Mouse (Mus musculus) CH12.LX (cell line): ENCODE results near the gene Aldh2. TPM values are rescaled to one million over a fixed set of nuclear protein-coding genes. Genes with fewer than 3 reads are reported as not detected.

Experiments
- DNase-seq: peaks from one replicate; pipeline ENCODE4 v3.0.0-alpha.2; 2013; ENCODE audit errors: extremely low read depth
- H3K27ac ChIP-seq: 2 replicates; pipeline ENCODE4 v1.5.1; 2012; ENCODE audit warnings: low read depth, mild to moderate bottlenecking, control low read depth, moderate library complexity; ENCODE audit not compliant: insufficient read depth
- H3K27me3 ChIP-seq: replicated peaks from 2 replicates; pipeline ENCODE3; 2012; ENCODE audit warnings: inconsistent platforms
- H3K36me3 ChIP-seq, 2 experiments: replicated peaks in 1 of 2; 2 replicates each; pipeline versions ENCODE3 to v1.6.1; 2012; ENCODE audit warnings: inconsistent platforms in 1 of 2, low read length in 1 of 2, mild to moderate bottlenecking in 1 of 2, mixed read lengths in 1 of 2, moderate library complexity in 1 of 2; ENCODE audit not compliant: control insufficient read depth in 1 of 2, insufficient read depth in 1 of 2
- H3K4me1 ChIP-seq, 2 experiments: 2 replicates each; pipeline ENCODE4 v1.6.1; 2012; ENCODE audit warnings: inconsistent platforms in 1 of 2, moderate library complexity in 1 of 2; ENCODE audit not compliant: insufficient read depth in 2 of 2, control insufficient read depth in 1 of 2
- H3K4me2 ChIP-seq: 2 replicates; pipeline ENCODE4 v1.6.1; 2012; ENCODE audit warnings: low read depth, mild to moderate bottlenecking, control low read depth; ENCODE audit not compliant: poor library complexity, insufficient read depth, severe bottlenecking
- H3K4me3 ChIP-seq, 3 experiments: fragments of 150-350 bp in 1 of 3; sonication (generic) in 1 of 3; replicated peaks in 1 of 3; 2 replicates each; pipeline versions ENCODE3 to v1.5.1; 2011 to 2012; ENCODE audit warnings: low read depth in 2 of 3, low read length in 2 of 3, mild to moderate bottlenecking in 2 of 3, moderate library complexity in 2 of 3, control low read depth in 1 of 3, improper control_type of control experiment in 1 of 3, inconsistent platforms in 1 of 3, mixed read lengths in 1 of 3; ENCODE audit not compliant: poor library complexity in 1 of 3
- H3K79me2 ChIP-seq: replicated peaks from 2 replicates; pipeline ENCODE4 v1.6.1; 2012; ENCODE audit warnings: mild to moderate bottlenecking, moderate library complexity; ENCODE audit not compliant: control insufficient read depth, poor library complexity, insufficient read depth, severe bottlenecking; ENCODE audit errors: extremely low read depth
- H3K9ac ChIP-seq: 2 replicates; pipeline ENCODE4 v1.6.1; 2012; ENCODE audit warnings: low read depth, mild to moderate bottlenecking, control low read depth, moderate library complexity; ENCODE audit not compliant: insufficient read depth
- H3K9me3 ChIP-seq: replicated peaks from 2 replicates; pipeline ENCODE3; 2012; ENCODE audit warnings: low read length, inconsistent platforms, mixed read lengths
- BHLHE40 ChIP-seq: IDR thresholded peaks from 2 replicates; pipeline ENCODE4 v1.6.1; 2011; ENCODE audit warnings: mild to moderate bottlenecking, low read depth, low read length, improper control_type of control experiment
- CHD2 ChIP-seq: IDR thresholded peaks from 2 replicates; pipeline ENCODE4 v1.6.1; 2011; ENCODE audit warnings: low read length, improper control_type of control experiment
- CTCF ChIP-seq, 2 experiments: IDR thresholded peaks in 1 of 2; conservative IDR thresholded peaks in 1 of 2; 2 replicates each; pipeline ENCODE4 v1.5.1; 2011 to 2012; ENCODE audit warnings: low read depth in 2 of 2, low read length in 2 of 2, improper control_type of control experiment in 1 of 2, inconsistent platforms in 1 of 2, mild to moderate bottlenecking in 1 of 2, moderate library complexity in 1 of 2
- E2F4 ChIP-seq: IDR thresholded peaks from 2 replicates; pipeline ENCODE4 v1.6.1; 2011; ENCODE audit warnings: low read depth, low read length, improper control_type of control experiment; ENCODE audit not compliant: insufficient replicate concordance
- ELF1 ChIP-seq: IDR thresholded peaks from 2 replicates; pipeline ENCODE4 v1.6.1; 2014; ENCODE audit warnings: low read depth, mild to moderate bottlenecking, inconsistent platforms, low read length, improper control_type of control experiment
- ETS1 ChIP-seq: conservative IDR thresholded peaks from 2 replicates; pipeline ENCODE4 v1.6.1; 2012; ENCODE audit warnings: low read depth, mild to moderate bottlenecking, inconsistent platforms, low read length, improper control_type of control experiment, moderate library complexity
- GABPA ChIP-seq: IDR thresholded peaks from 2 replicates; pipeline ENCODE4 v1.6.1; 2012; ENCODE audit warnings: low read depth, low read length, improper control_type of control experiment, inconsistent platforms; ENCODE audit not compliant: insufficient replicate concordance
- IRF4 ChIP-seq: IDR thresholded peaks from 2 replicates; pipeline ENCODE4 v1.6.1; 2014; ENCODE audit warnings: low read depth, mild to moderate bottlenecking, inconsistent platforms, low read length, improper control_type of control experiment
- JUND ChIP-seq: conservative IDR thresholded peaks from 2 replicates; pipeline ENCODE4 v1.6.1; 2011; ENCODE audit warnings: low read depth, low read length, improper control_type of control experiment
- MAX ChIP-seq: IDR thresholded peaks from 2 replicates; pipeline ENCODE4 v1.6.1; 2011; ENCODE audit warnings: low read length, improper control_type of control experiment
- MXI1 ChIP-seq: IDR thresholded peaks from 2 replicates; pipeline ENCODE4 v1.6.1; 2011; ENCODE audit warnings: mild to moderate bottlenecking, low read depth, low read length, improper control_type of control experiment
- MYC ChIP-seq: IDR thresholded peaks from 2 replicates; pipeline ENCODE4 v1.6.1; 2011; ENCODE audit warnings: low read depth, mild to moderate bottlenecking, improper control_type of control experiment, low read length
- NELFE ChIP-seq: IDR thresholded peaks from 2 replicates; pipeline ENCODE4 v1.6.1; 2011; ENCODE audit warnings: low read depth, low read length, improper control_type of control experiment
- NRF1 ChIP-seq: IDR thresholded peaks from 2 replicates; pipeline ENCODE4 v1.6.1; 2014; ENCODE audit warnings: low read depth, mild to moderate bottlenecking, inconsistent platforms, low read length, improper control_type of control experiment, moderate library complexity
- POLR2AphosphoS2 ChIP-seq: IDR thresholded peaks from 2 replicates; pipeline ENCODE4 v1.6.1; 2011; ENCODE audit warnings: low read depth, low read length, improper control_type of control experiment
- RCOR1 ChIP-seq: conservative IDR thresholded peaks from 2 replicates; pipeline ENCODE4 v1.6.1; 2012; ENCODE audit warnings: low read depth, mild to moderate bottlenecking, inconsistent platforms, low read length, improper control_type of control experiment
- TCF12 ChIP-seq: IDR thresholded peaks from 2 replicates; pipeline ENCODE4 v1.6.1; 2014; ENCODE audit warnings: low read depth, mild to moderate bottlenecking, inconsistent platforms, low read length, improper control_type of control experiment
- UBTF ChIP-seq: IDR thresholded peaks from 2 replicates; pipeline ENCODE4 v1.6.1; 2012; ENCODE audit warnings: low read depth, mild to moderate bottlenecking, inconsistent platforms, low read length, improper control_type of control experiment, moderate library complexity
- USF2 ChIP-seq: conservative IDR thresholded peaks from 2 replicates; pipeline ENCODE4 v1.6.1; 2011; ENCODE audit warnings: low read depth, low read length, improper control_type of control experiment
- ZKSCAN1 ChIP-seq: IDR thresholded peaks from 2 replicates; pipeline ENCODE4 v1.6.1; 2012; ENCODE audit warnings: low read depth, inconsistent platforms, low read length, improper control_type of control experiment, borderline replicate concordance
- ZNF384 ChIP-seq: IDR thresholded peaks from 2 replicates; pipeline ENCODE4 v1.6.1; 2012; ENCODE audit warnings: low read depth, low read length, improper control_type of control experiment, inconsistent platforms
- dilution Hi-C: fragments of 300-500 bp; cut with MboI; formaldehyde crosslinking; loops from 2 replicates; pipeline ENCODE4 v1.14.3; 2020; ENCODE audit warnings: low sequenced_read_pairs; ENCODE audit not compliant: extremely low pct_unique_long_range_greater_than_20kb, extremely low pct_ligation_motif_present
- in situ Hi-C: fragments of 300-500 bp; cut with MboI; formaldehyde crosslinking; loops from 3 replicates; pipeline ENCODE4 v1.14.3; 2019; ENCODE audit warnings: low sequenced_read_pairs, low pct_ligation_motif_present, low pct_unique_long_range_greater_than_20kb, mixed read lengths
- polyA plus RNA-seq: library from polyadenylated mRNA; unstranded; fragments of >175 nt; gene quantifications from 2 replicates; pipeline ENCODE4 v1.2.1, GENCODE M21; 2012; ENCODE audit warnings: low read depth; ENCODE audit not compliant: insufficient read length
- total RNA-seq, 2 experiments: library from RNA; depleted of rRNA; stranded (reverse); fragments of 300-350 nt in 1 of 2; fragments of >200 nt in 1 of 2; gene quantifications; 2 replicates each; pipeline ENCODE4 v1.2.3; 2012 to 2014

The Aldh2 gene
- total and polyA plus RNA-seq, 3 experiments = 58.9 to 139 (median 73.9) TPM

DNA sequence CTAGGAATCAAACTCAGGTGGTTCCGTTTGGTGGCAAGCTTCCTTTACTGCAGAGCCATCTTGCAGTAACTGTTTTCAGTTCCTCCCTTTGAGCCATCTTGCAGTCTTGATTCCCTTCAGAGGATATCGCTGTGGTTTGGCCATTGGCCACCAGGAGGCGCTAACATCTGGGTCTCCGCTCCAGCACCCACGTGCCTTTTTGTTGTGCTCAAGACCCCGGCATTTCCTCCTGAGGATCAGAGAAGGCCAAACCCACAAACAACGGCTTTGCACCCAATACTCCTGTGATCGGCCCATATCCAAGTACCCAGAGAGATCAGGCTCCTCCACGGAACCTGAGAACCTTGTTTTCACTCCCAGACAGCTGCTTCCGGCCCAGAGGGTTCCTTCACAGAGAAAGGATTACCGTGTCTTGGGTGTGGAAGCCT is 29.1 kb downstream of the Aldh2 start (continued):
- TF ChIP-seq MYC (peak; percentile 99), UBTF (no peak), NRF1 (peak; percentile 35; the same call in 1 of the 2 replicates), ZKSCAN1 (no peak), CHD2 (0 out of 2 replicates have a peak, but pooled peaks have one; percentile 5), MXI1 (peak; percentile 97), ETS1 (peak; percentile 37), IRF4 (peak; percentile 95)

- Histone ChIP-seq H3K9ac (no peak overlapping the region), H3K79me2 (no peaks in the 10 kb centered on the region), H3K36me3 (peaks cover 0 to 13% of the 10 kb centered on the region in 2 experiments), H3K9me3 (peaks cover 3% of the 10 kb centered on the region), H3K4me1 (peaks cover 0 to 11% of the 10 kb centered on the region in 2 experiments; a peak in 2 of 4 replicates), H3K4me3 (no peak overlapping the region), H3K27me3 (peaks cover 2% of the 10 kb centered on the region), H3K4me2 (no peak overlapping the region), H3K27ac (no peak overlapping the region)
- TF ChIP-seq GABPA (peak; percentile 30; the same call in 1 of the 2 replicates), RCOR1 (no peak), CHD2 (no peak), ELF1 (no peak), JUND (no peak), E2F4 (no peak), POLR2AphosphoS2 (no peak)
- DNase-seq = no peak
- dilution Hi-C loops (no loop called here), in situ Hi-C loops (no loop called here)
Measured at GRCm38 (mm10) chr5:121562436-121562835, 31.2 kb downstream of the Aldh2 start.

DNA sequence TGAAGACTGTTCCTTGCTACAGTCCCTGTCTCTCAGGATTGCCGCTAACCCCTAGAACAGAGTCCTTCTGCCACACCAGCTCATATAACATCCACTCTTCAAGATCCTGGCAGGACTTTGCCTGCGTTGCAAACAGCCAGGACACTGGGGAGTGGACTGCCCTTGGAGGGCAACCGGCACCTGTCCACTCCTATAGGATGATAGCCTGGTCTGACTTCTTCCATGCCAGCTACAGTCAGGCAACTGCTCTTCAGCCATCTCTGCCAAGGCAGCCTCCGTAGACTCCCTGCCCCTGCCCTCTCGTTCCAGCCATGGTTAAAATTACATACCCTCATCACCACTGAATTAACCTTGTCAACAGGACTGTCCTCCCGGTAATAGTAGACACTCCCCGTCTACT is 44.4 kb downstream of the Aldh2 start:
- peaks cover 11% of the 10 kb centered on the region for H3K79me2 ChIP-seq
- H3K27me3 ChIP-seq = peaks cover under 1% of the 10 kb centered on the region
- no peak for DNase-seq
- H3K27ac ChIP-seq = no peak overlapping the region
- dilution Hi-C loops (no loop called here), in situ Hi-C loops (no loop called here)
- peaks cover 0 to 19% of the 10 kb centered on the region in 2 experiments for H3K36me3 ChIP-seq
- H3K4me1 ChIP-seq = peaks cover 0 to 13% of the 10 kb centered on the region in 2 experiments; a peak in 2 of 4 replicates
- H3K4me3 ChIP-seq = no peak overlapping the region
- TF ChIP-seq MYC = no peak
- no peak for TF ChIP-seq ZKSCAN1
- TF ChIP-seq MAX = no peak
- TF ChIP-seq BHLHE40 = no peak
- no peak for TF ChIP-seq TCF12
- no peak for TF ChIP-seq CTCF (conservative IDR thresholded peaks at IDR 0.05 in 1 of 2, IDR thresholded peaks at IDR 0.05 in 1 of 2; ENCODE audit: low read depth in 2 of 2, low read length in 2 of 2)
- TF ChIP-seq ZNF384 = no peak
- no peak for TF ChIP-seq USF2
- no peak for TF ChIP-seq UBTF
- TF ChIP-seq NELFE = no peak
- no peak overlapping the region for H3K9ac ChIP-seq
- no peak overlapping the region for H3K4me2 ChIP-seq
- no peaks in the 10 kb centered on the region for H3K9me3 ChIP-seq
